Mouse (Mus musculus): Measurements from ENCODE around the gene Cyyr1. TPM values are rescaled to one million over a fixed set of nuclear protein-coding genes. Genes with fewer than 3 reads are reported as not detected.
A peak's percentile ranks its signal among the peaks of the same experiment; 100 is the strongest.

The Cyyr1 gene
- polyA plus RNA-seq, 1 experiment from 2014 or later = 2.5 TPM

- no peaks in the 10 kb centered on the region for H3K27me3 ChIP-seq (replicated peaks; ENCODE audit: control insufficient read depth, insufficient read depth, low read length)
- ATAC-seq = no peak
- no peaks in the 10 kb centered on the region for H3K9me3 ChIP-seq (ENCODE audit: control insufficient read depth)
- 73% methylated on average over 5 of the region's 5 CpGs for whole genome bisulfite sequencing
- H3K9ac ChIP-seq (ENCODE audit: low read depth, low read length) = no peak overlapping the region
- H3K36me3 ChIP-seq (ENCODE audit: control insufficient read depth, insufficient read depth) = no peaks in the 10 kb centered on the region
- H3K27ac ChIP-seq (ENCODE audit: low read depth, low read length) = no peak overlapping the region
- H3K4me3 ChIP-seq (ENCODE audit: low read depth, low read length) = no peak overlapping the region
- H3K4me1 ChIP-seq (replicated peaks; ENCODE audit: control insufficient read depth, insufficient read depth, low read length) = no peaks in the 10 kb centered on the region
- no peak overlapping the region for H3K4me2 ChIP-seq (replicated peaks; ENCODE audit: low read depth)
- TF ChIP-seq CTCF (IDR thresholded peaks at IDR 0.05; ENCODE audit: low read depth) = 0 out of 2 replicates have a peak, but pooled peaks have one; percentile 17
Measured at GRCm38 (mm10) chr16:85488105-85488607, 65.0 kb downstream of the Cyyr1 start.

DNA sequence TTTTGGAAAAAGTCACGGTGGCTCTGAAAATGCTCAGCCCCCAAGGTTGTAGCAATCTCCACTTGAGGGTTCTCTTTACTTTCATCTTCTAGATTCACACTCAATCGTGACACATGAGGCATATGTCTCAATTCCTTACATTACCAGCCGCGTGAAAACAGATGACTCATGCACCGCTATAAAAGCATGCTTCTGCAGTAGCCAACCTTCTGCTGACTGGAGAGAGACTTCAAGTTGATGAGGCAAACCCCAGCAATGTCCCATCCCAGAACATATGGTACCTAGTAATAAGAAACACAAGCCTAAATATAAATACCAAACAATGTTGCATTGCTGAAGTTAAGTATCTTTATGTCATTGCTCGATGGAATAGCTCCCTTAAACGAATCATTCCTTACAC is 65.9 kb downstream of the Cyyr1 start:
- H3K27me3 ChIP-seq (replicated peaks; ENCODE audit: control insufficient read depth, insufficient read depth, low read length) = no peaks in the 10 kb centered on the region
- H3K9ac ChIP-seq (ENCODE audit: low read depth, low read length) = no peak overlapping the region
- no peaks in the 10 kb centered on the region for H3K4me1 ChIP-seq (replicated peaks; ENCODE audit: control insufficient read depth, insufficient read depth, low read length)
- H3K36me3 ChIP-seq (ENCODE audit: control insufficient read depth, insufficient read depth) = no peaks in the 10 kb centered on the region
- no peak overlapping the region for H3K27ac ChIP-seq (ENCODE audit: low read depth, low read length)
- no peak overlapping the region for H3K4me2 ChIP-seq (replicated peaks; ENCODE audit: low read depth)
- TF ChIP-seq CTCF (IDR thresholded peaks at IDR 0.05; ENCODE audit: low read depth) = no peak
- no peak for ATAC-seq
- WGBS = 87% methylated on average over 7 of the region's 7 CpGs
- no peaks in the 10 kb centered on the region for H3K9me3 ChIP-seq (ENCODE audit: control insufficient read depth)
- H3K4me3 ChIP-seq (ENCODE audit: low read depth, low read length) = no peak overlapping the region

GRCm38 (mm10) chr16:85484557-85484956 is 68.6 kb downstream of the Cyyr1 start:
- 93% methylated on average over 4 of the region's 4 CpGs for WGBS
- Histone ChIP-seq H3K4me2 (replicated peaks; ENCODE audit: low read depth) (no peak overlapping the region), H3K27me3 (replicated peaks; ENCODE audit: control insufficient read depth, insufficient read depth, low read length) (no peaks in the 10 kb centered on the region), H3K4me1 (replicated peaks; ENCODE audit: control insufficient read depth, insufficient read depth, low read length) (no peaks in the 10 kb centered on the region), H3K4me3 (ENCODE audit: low read depth, low read length) (no peak overlapping the region), H3K36me3 (ENCODE audit: control insufficient read depth, insufficient read depth) (no peaks in the 10 kb centered on the region), H3K9ac (ENCODE audit: low read depth, low read length) (no peak overlapping the region), H3K9me3 (ENCODE audit: control insufficient read depth) (no peaks in the 10 kb centered on the region), H3K27ac (ENCODE audit: low read depth, low read length) (no peak overlapping the region)
- no peak for ATAC-seq
- TF ChIP-seq CTCF (IDR thresholded peaks at IDR 0.05; ENCODE audit: low read depth) = no peak

DNA sequence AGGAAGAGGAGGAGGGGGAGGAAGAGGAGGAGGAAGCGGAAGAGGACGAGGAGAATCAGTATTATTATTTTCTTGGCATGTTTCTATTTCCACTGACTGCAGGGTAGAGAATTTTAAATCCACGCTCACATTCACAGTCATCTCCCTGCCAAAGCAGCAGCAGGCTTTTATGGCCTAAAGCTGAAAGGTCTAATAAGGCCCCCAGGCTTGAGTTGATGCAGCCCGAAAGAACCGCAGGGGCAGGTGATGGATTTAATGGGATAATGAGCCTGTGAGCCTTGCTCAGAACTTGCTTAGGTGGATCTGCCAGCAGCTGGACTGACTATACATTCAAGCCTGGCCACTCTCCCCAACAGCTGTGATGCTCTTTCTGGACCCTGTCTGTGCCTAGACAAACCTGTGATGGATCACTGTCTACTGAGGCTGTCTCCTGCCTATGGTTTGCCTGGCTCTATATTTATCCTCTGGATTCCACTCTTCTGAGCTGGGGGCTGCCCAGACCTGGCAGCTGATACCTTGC is 78.6 kb downstream of the Cyyr1 start:
- H3K36me3 ChIP-seq (ENCODE audit: control insufficient read depth, insufficient read depth) = no peaks in the 10 kb centered on the region
- 65% methylated on average over 5 of the region's 5 CpGs for WGBS

DNA sequence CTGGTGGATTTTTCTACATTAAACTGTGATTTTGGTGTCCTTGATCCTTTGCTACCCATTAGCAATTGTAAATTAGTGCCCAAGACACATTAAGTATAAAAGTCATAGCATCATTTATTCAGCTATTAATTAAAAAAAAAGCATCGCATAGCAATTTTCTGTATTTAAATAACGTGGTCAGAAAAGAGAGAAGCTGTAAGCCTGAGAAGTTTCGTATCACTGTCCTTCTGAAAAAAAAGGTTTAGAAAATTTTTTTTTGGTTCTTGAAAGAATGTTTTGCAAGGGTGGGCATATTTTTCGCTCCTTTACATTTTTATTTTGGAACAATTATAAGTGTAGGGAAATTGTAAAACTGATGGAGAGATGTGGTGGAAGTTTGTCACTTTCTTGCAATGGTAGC is 83.1 kb downstream of the Cyyr1 start:
- H3K4me3 ChIP-seq (ENCODE audit: low read depth, low read length) = no peak overlapping the region
- no peak for ATAC-seq
- no peaks in the 10 kb centered on the region for H3K4me1 ChIP-seq (replicated peaks; ENCODE audit: control insufficient read depth, insufficient read depth, low read length)
- no peaks in the 10 kb centered on the region for H3K27me3 ChIP-seq (replicated peaks; ENCODE audit: control insufficient read depth, insufficient read depth, low read length)
- TF ChIP-seq CTCF (IDR thresholded peaks at IDR 0.05; ENCODE audit: low read depth) = no peak
- H3K27ac ChIP-seq (ENCODE audit: low read depth, low read length) = no peak overlapping the region
- H3K36me3 ChIP-seq (ENCODE audit: control insufficient read depth, insufficient read depth) = no peaks in the 10 kb centered on the region
- no peak overlapping the region for H3K9ac ChIP-seq (ENCODE audit: low read depth, low read length)
- H3K9me3 ChIP-seq (ENCODE audit: control insufficient read depth) = no peaks in the 10 kb centered on the region
- WGBS = 93% methylated on average over 4 of the region's 4 CpGs
- H3K4me2 ChIP-seq (replicated peaks; ENCODE audit: low read depth) = no peak overlapping the region

More for the DNA sequence above, 78.6 kb downstream of the Cyyr1 start:
- no peak for TF ChIP-seq CTCF (IDR thresholded peaks at IDR 0.05; ENCODE audit: low read depth)
- ATAC-seq = no peak
- Histone ChIP-seq H3K4me2 (replicated peaks; ENCODE audit: low read depth) (no peak overlapping the region), H3K4me3 (ENCODE audit: low read depth, low read length) (no peak overlapping the region), H3K9me3 (ENCODE audit: control insufficient read depth) (no peaks in the 10 kb centered on the region), H3K27ac (ENCODE audit: low read depth, low read length) (no peak overlapping the region), H3K4me1 (replicated peaks; ENCODE audit: control insufficient read depth, insufficient read depth, low read length) (no peaks in the 10 kb centered on the region), H3K9ac (ENCODE audit: low read depth, low read length) (no peak overlapping the region), H3K27me3 (replicated peaks; ENCODE audit: control insufficient read depth, insufficient read depth, low read length) (no peaks in the 10 kb centered on the region)

- Histone ChIP-seq H3K9me3 (ENCODE audit: control insufficient read depth) (no peaks in the 10 kb centered on the region), H3K4me1 (replicated peaks; ENCODE audit: control insufficient read depth, insufficient read depth, low read length) (no peaks in the 10 kb centered on the region), H3K27me3 (replicated peaks; ENCODE audit: control insufficient read depth, insufficient read depth, low read length) (no peaks in the 10 kb centered on the region), H3K9ac (ENCODE audit: low read depth, low read length) (no peak overlapping the region), H3K4me2 (replicated peaks; ENCODE audit: low read depth) (no peak overlapping the region), H3K4me3 (ENCODE audit: low read depth, low read length) (no peak overlapping the region), H3K27ac (ENCODE audit: low read depth, low read length) (no peak overlapping the region), H3K36me3 (ENCODE audit: control insufficient read depth, insufficient read depth) (no peaks in the 10 kb centered on the region)
- peak; percentile 77 for ATAC-seq
- WGBS = 55% methylated on average over 1 of the region's 1 CpGs
- TF ChIP-seq CTCF (IDR thresholded peaks at IDR 0.05; ENCODE audit: low read depth) = no peak
Measured at GRCm38 (mm10) chr16:85455043-85455442, 98.2 kb downstream of the Cyyr1 start.

DNA sequence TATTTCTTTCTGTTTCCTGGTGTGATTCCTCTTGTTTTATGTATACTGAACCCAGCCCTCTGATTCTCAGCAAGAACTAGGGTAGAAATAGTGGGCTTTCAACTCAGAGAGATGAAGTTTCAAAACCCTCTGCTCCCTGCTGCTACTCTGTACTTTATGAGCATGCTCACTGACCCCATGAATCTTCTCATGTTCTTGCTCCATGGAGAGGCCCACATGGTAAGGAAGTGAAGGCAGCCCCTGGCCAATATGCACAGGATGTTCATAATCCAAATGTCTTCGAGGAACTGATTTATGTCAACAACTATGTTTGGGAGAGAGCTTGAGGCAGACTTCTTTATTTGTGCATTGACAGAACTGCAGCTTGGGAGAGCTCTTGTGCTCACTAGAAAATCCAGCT is 106.9 kb downstream of the Cyyr1 start:
- WGBS = 43% methylated on average over 1 of the region's 1 CpGs
- Histone ChIP-seq H3K4me3 (ENCODE audit: low read depth, low read length) (no peak overlapping the region), H3K4me2 (replicated peaks; ENCODE audit: low read depth) (no peak overlapping the region), H3K9me3 (ENCODE audit: control insufficient read depth) (no peaks in the 10 kb centered on the region), H3K4me1 (replicated peaks; ENCODE audit: control insufficient read depth, insufficient read depth, low read length) (no peaks in the 10 kb centered on the region), H3K27ac (ENCODE audit: low read depth, low read length) (no peak overlapping the region), H3K27me3 (replicated peaks; ENCODE audit: control insufficient read depth, insufficient read depth, low read length) (no peaks in the 10 kb centered on the region), H3K9ac (ENCODE audit: low read depth, low read length) (no peak overlapping the region), H3K36me3 (ENCODE audit: control insufficient read depth, insufficient read depth) (no peaks in the 10 kb centered on the region)
- TF ChIP-seq CTCF (IDR thresholded peaks at IDR 0.05; ENCODE audit: low read depth) = no peak
- no peak for ATAC-seq

Measured in intestine, postnatal 0 days (tissue).